Mouse (Mus musculus): ENCODE measurements around the gene Btbd35f24. TPM values are rescaled to one million over a fixed set of nuclear protein-coding genes. Genes with fewer than 3 reads are reported as not detected.
"Not testable (repeated sequence)": the region's sequence is repeated elsewhere in the genome, so short reads cannot be mapped to it uniquely, and the experiment has no call there.

The Btbd35f24 gene
- total RNA-seq (2021) = not detected

DNA sequence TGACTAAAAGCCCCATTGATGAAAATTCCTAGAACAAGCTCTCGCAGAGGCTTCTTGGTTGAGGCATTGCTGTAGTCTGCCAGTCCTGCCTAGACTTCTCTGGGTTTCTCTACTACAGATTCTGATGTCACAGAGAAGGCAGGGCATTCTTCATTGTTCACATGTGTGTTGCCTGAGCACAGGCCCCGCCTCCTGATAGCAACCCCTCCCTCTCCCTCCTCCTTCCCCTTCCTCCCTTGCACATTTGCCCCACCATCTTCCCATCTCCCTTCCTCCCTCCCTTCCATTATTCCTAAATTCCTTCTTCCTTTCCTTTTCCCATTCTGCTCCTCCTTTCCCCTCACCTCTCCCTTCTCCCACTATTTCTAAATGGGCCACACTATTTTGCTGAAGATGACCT is at the start of gene Btbd35f24:
Gene Btbd35f24 (minus strand): TSS at position 101 of the 400 bp plus-strand sequence.
- intact Hi-C loops (cut with DNase I) = not testable (repeated sequence)

More for the DNA sequence above, at the start of gene Btbd35f24:
- not testable (repeated sequence) for DNase-seq

Other genes with a start within 250 kb of the Btbd35f24 start
- not detected for gene Btbd35f23, start 119.0 kb downstream of the Btbd35f24 start, total RNA-seq (2021)
- gene Btbd35f11, start 247.9 kb upstream of the Btbd35f24 start, total RNA-seq (2021) = not detected

All from left cerebral cortex, postnatal 4 days (tissue).